Mouse (Mus musculus) liver, embryonic 13.5 days (tissue): Measurements from ENCODE around the gene Cir1. TPM values are rescaled to one million over a fixed set of nuclear protein-coding genes. Genes with fewer than 3 reads are reported as not detected.

Experiments
- ATAC-seq: fragments of 200-750 bp; cut with Nextera tagmentation; 2 replicates; pipeline ENCODE4 v1.8.0; 2017; ENCODE audit warnings: low read depth, mild to moderate bottlenecking, moderate number of reproducible peaks, moderate library complexity
- DNase-seq: peaks from one replicate; pipeline ENCODE4 v3.0.0; 2022
- H3K27ac ChIP-seq: fragments of 300-500 bp; sonication (generic); 2 replicates; pipeline ENCODE4 v1.5.1; 2015; ENCODE audit warnings: moderate library complexity, mild to moderate bottlenecking, inconsistent platforms
- H3K27me3 ChIP-seq: fragments of 300-500 bp; sonication (generic); 2 replicates; pipeline ENCODE4 v1.6.1; 2015; ENCODE audit warnings: mild to moderate bottlenecking, inconsistent platforms
- H3K36me3 ChIP-seq: fragments of 300-500 bp; sonication (generic); 2 replicates; pipeline ENCODE4 v1.6.1; 2015; ENCODE audit warnings: mild to moderate bottlenecking, inconsistent platforms
- H3K4me1 ChIP-seq: fragments of 300-500 bp; sonication (generic); replicated peaks from 2 replicates; pipeline ENCODE4 v1.6.1; 2015; ENCODE audit warnings: inconsistent platforms
- H3K4me2 ChIP-seq: fragments of 300-500 bp; sonication (generic); 2 replicates; pipeline ENCODE4 v1.6.1; 2015; ENCODE audit warnings: inconsistent platforms, mild to moderate bottlenecking, moderate library complexity
- H3K4me3 ChIP-seq: fragments of 300-500 bp; sonication (generic); replicated peaks from 2 replicates; pipeline ENCODE4 v1.5.1; 2015; ENCODE audit warnings: mild to moderate bottlenecking, inconsistent platforms
- H3K9ac ChIP-seq: fragments of 300-500 bp; sonication (generic); 2 replicates; pipeline ENCODE4 v1.6.1; 2015; ENCODE audit warnings: mild to moderate bottlenecking, inconsistent platforms
- H3K9me3 ChIP-seq: fragments of 300-500 bp; sonication (generic); replicated peaks from 2 replicates; pipeline ENCODE4 v1.6.1; 2016; ENCODE audit warnings: inconsistent platforms
- WGBS: fragments of 180-500 bp; shearing (Covaris S2); methylation state at CpG from one replicate; pipeline ENCODE4 v1.1.7; 2015; ENCODE audit not compliant: insufficient replicate concordance; 5-methylcytosine and 5-hydroxymethylcytosine counted together
- polyA plus RNA-seq: library from polyadenylated mRNA; unstranded; fragments of >200 nt; fragmentation: Nextera tagmentation; extraction: Ambion mirVana; gene quantifications from 2 replicates; pipeline ENCODE4 v1.2.1, GENCODE M21; 2015

Gene Cir1
- polyA plus RNA-seq, 1 experiment from 2014 or later = 21.3 TPM

GRCm38 (mm10) chr2:73301979-73302378 lies 10.5 kb downstream of the Cir1 start:
- Histone ChIP-seq H3K4me1 (peaks cover 46% of the 10 kb centered on the region), H3K27ac (peak overlapping the region; percentile 80), H3K9me3 (no peaks in the 10 kb centered on the region), H3K27me3 (no peaks in the 10 kb centered on the region), H3K4me3 (no peak overlapping the region), H3K36me3 (peaks cover 69% of the 10 kb centered on the region), H3K4me2 (peak overlapping the region; percentile 34), H3K9ac (peak overlapping the region; percentile 12; the same call in 1 of the 2 replicates)
- ATAC-seq (peak; percentile 94), DNase-seq (peak; percentile 41)
- 10% methylated on average over 1 of the region's 1 CpGs for WGBS

- 73% methylated on average over 3 of the region's 3 CpGs for WGBS
- Histone ChIP-seq H3K36me3 (peaks cover 60% of the 10 kb centered on the region), H3K27me3 (no peaks in the 10 kb centered on the region), H3K4me3 (no peak overlapping the region), H3K27ac (no peak overlapping the region), H3K4me2 (no peak overlapping the region), H3K4me1 (peaks cover 57% of the 10 kb centered on the region), H3K9ac (no peak overlapping the region), H3K9me3 (no peaks in the 10 kb centered on the region)
- no peak for DNase-seq
- ATAC-seq = no peak
Observed at GRCm38 (mm10) chr2:73298841-73299240, 13.7 kb downstream of the Cir1 start.

- H3K27me3 ChIP-seq = no peaks in the 10 kb centered on the region
- H3K4me2 ChIP-seq = no peak overlapping the region
- peaks cover 55% of the 10 kb centered on the region for H3K36me3 ChIP-seq
- ATAC-seq = peak; percentile 39
- H3K9me3 ChIP-seq = no peaks in the 10 kb centered on the region
- peak; percentile 32 for DNase-seq
- peak overlapping the region; percentile 8; the same call in 1 of the 2 replicates for H3K27ac ChIP-seq
- H3K4me1 ChIP-seq = peaks cover 51% of the 10 kb centered on the region
- H3K9ac ChIP-seq = no peak overlapping the region
- WGBS = 66% methylated on average over 7 of the region's 7 CpGs
- no peak overlapping the region for H3K4me3 ChIP-seq
Observed at GRCm38 (mm10) chr2:73298154-73298553, 14.3 kb downstream of the Cir1 start.

- H3K4me3 ChIP-seq = no peak overlapping the region
- ATAC-seq = peak; percentile 69
- H3K4me2 ChIP-seq = no peak overlapping the region
- H3K36me3 ChIP-seq = peaks cover 58% of the 10 kb centered on the region
- H3K4me1 ChIP-seq = peaks cover 25% of the 10 kb centered on the region
- no peaks in the 10 kb centered on the region for H3K9me3 ChIP-seq
- H3K27ac ChIP-seq = peak overlapping the region; percentile 34
- WGBS = 44% methylated on average over 7 of the region's 7 CpGs
- H3K27me3 ChIP-seq = no peaks in the 10 kb centered on the region
- DNase-seq = no peak
- H3K9ac ChIP-seq = no peak overlapping the region
Observed at GRCm38 (mm10) chr2:73295023-73295422, 17.5 kb downstream of the Cir1 start.

GRCm38 (mm10) chr2:73291130-73291529 lies 21.4 kb downstream of the Cir1 start:
- H3K36me3 ChIP-seq = peaks cover 65% of the 10 kb centered on the region

GRCm38 (mm10) chr2:73285630-73286029 lies 26.9 kb downstream of the Cir1 start:
- H3K9me3 ChIP-seq = no peaks in the 10 kb centered on the region
- no peak overlapping the region for H3K9ac ChIP-seq
- peaks cover 11% of the 10 kb centered on the region for H3K4me1 ChIP-seq
- DNase-seq (no peak), ATAC-seq (no peak)
- no peak overlapping the region for H3K27ac ChIP-seq
- H3K36me3 ChIP-seq = peaks cover 37% of the 10 kb centered on the region
- WGBS = 13% methylated on average over 2 of the region's 2 CpGs
- peaks cover 20% of the 10 kb centered on the region for H3K27me3 ChIP-seq
- no peak overlapping the region for H3K4me2 ChIP-seq
- H3K4me3 ChIP-seq = no peak overlapping the region

More at GRCm38 (mm10) chr2:73291130-73291529, 21.4 kb downstream of the Cir1 start:
- Histone ChIP-seq H3K4me2 (no peak overlapping the region), H3K27me3 (no peaks in the 10 kb centered on the region), H3K9me3 (no peaks in the 10 kb centered on the region), H3K9ac (no peak overlapping the region), H3K27ac (no peak overlapping the region), H3K4me1 (peaks cover 12% of the 10 kb centered on the region), H3K4me3 (no peak overlapping the region)
- WGBS = 85% methylated on average over 4 of the region's 4 CpGs
- DNase-seq (no peak), ATAC-seq (no peak)

GRCm38 (mm10) chr2:73281707-73282106 lies 30.8 kb downstream of the Cir1 start:
- Histone ChIP-seq H3K27me3 (peaks cover 59% of the 10 kb centered on the region), H3K4me3 (no peak overlapping the region; the same call in 1 of the 2 replicates), H3K9me3 (no peaks in the 10 kb centered on the region), H3K4me2 (no peak overlapping the region; the same call in 1 of the 2 replicates), H3K27ac (no peak overlapping the region), H3K9ac (no peak overlapping the region), H3K36me3 (peaks cover 11% of the 10 kb centered on the region), H3K4me1 (peaks cover 36% of the 10 kb centered on the region)
- no peak for ATAC-seq
- DNase-seq = no peak
- WGBS = 15% methylated on average over 7 of the region's 7 CpGs

- ATAC-seq = no peak
- H3K27ac ChIP-seq = no peak overlapping the region
- H3K9ac ChIP-seq = no peak overlapping the region
- DNase-seq = no peak
- H3K4me1 ChIP-seq = peaks cover 36% of the 10 kb centered on the region
- WGBS = 10% methylated on average over 22 of the region's 22 CpGs
- peak overlapping the region; percentile 24 for H3K4me3 ChIP-seq
- H3K4me2 ChIP-seq = peak overlapping the region; percentile 34
- H3K36me3 ChIP-seq = peaks cover 6% of the 10 kb centered on the region
- H3K9me3 ChIP-seq = no peaks in the 10 kb centered on the region
- H3K27me3 ChIP-seq = peaks cover 64% of the 10 kb centered on the region
Observed at GRCm38 (mm10) chr2:73281048-73281661, 31.3 kb downstream of the Cir1 start.

GRCm38 (mm10) chr2:73280356-73281047 lies 32.0 kb downstream of the Cir1 start:
- Histone ChIP-seq H3K27me3 (peaks cover 71% of the 10 kb centered on the region), H3K9me3 (no peaks in the 10 kb centered on the region), H3K27ac (no peak overlapping the region), H3K4me1 (peaks cover 36% of the 10 kb centered on the region), H3K4me2 (peak overlapping the region; percentile 34), H3K9ac (no peak overlapping the region), H3K4me3 (peak overlapping the region; percentile 24), H3K36me3 (peaks cover 4% of the 10 kb centered on the region; the same call in 1 of the 2 replicates)
- ATAC-seq (no peak), DNase-seq (no peak)
- WGBS = 3% methylated on average over 33 of the region's 33 CpGs

GRCm38 (mm10) chr2:73279271-73280038 lies 33.0 kb downstream of the Cir1 start:
- ATAC-seq = no peak
- Histone ChIP-seq H3K9ac (no peak overlapping the region), H3K36me3 (no peaks in the 10 kb centered on the region), H3K4me3 (peak overlapping the region; percentile 7), H3K27ac (no peak overlapping the region), H3K4me2 (peak overlapping the region; percentile 28), H3K4me1 (peaks cover 37% of the 10 kb centered on the region), H3K27me3 (peaks cover 77% of the 10 kb centered on the region), H3K9me3 (no peaks in the 10 kb centered on the region)
- no peak for DNase-seq
- WGBS = 3% methylated on average over 31 of the region's 31 CpGs

- Histone ChIP-seq H3K4me3 (peak overlapping the region; percentile 7), H3K36me3 (no peaks in the 10 kb centered on the region), H3K4me1 (peaks cover 43% of the 10 kb centered on the region), H3K9me3 (no peaks in the 10 kb centered on the region), H3K27me3 (peaks cover 83% of the 10 kb centered on the region), H3K27ac (no peak overlapping the region), H3K4me2 (peak overlapping the region; percentile 28), H3K9ac (no peak overlapping the region)
- 1% methylated on average over 17 of the region's 17 CpGs for WGBS
- DNase-seq (no peak), ATAC-seq (no peak)
Observed at GRCm38 (mm10) chr2:73278869-73279268, 33.6 kb downstream of the Cir1 start.
